Mouse (Mus musculus): ENCODE measurements around the gene Ace3.
"Not testable (repeated sequence)": the region's sequence is repeated elsewhere in the genome, so short reads cannot be mapped to it uniquely, and the experiment has no call there.

Gene Ace3

DNA sequence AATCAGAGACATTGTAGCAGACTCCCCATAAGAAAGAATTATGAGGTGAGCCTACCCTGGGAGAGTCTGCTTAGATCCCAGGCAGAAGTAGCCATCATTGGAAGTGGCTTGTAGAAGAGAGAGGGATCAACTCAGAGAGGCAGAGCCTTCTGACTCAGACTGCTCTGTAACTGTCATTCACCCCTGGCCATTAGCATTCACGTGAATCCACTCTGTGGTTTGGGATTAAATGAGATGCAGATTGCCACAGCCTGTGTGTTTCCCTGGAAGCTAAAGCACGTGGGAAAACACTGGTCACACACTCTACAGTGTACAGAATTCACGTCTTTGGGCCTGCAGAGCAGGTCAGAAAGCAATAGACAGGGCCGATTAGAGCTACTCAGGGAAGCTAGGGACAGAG lies 10.0 kb upstream of the Ace3 start:
- no peak for DNase-seq

DNA sequence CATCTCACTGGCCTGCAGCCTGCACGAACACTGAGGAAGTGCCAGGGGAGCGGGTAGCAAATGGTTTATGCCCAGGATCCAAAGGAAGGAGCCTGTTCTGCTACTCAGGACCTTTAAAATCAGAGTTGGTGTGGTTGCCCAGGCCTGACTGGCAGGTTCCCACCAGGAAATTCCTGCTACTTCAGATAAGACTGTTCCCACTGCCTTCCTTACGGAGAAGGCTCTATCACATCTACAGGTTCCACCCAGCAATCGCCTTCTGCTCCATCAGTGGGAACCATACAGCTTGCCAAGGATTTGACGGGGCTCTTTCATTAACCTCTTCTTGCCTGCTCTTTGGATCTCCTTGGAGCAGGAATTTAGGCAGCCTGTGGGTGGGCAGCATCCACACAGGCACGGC lies 7.0 kb upstream of the Ace3 start:
- no peak for DNase-seq

GRCm38 (mm10) chr11:105989446-105989845 lies 5.0 kb upstream of the Ace3 start:
- no peak for DNase-seq

GRCm38 (mm10) chr11:105990231-105990630 lies 4.2 kb upstream of the Ace3 start:
- DNase-seq: no peak

DNA sequence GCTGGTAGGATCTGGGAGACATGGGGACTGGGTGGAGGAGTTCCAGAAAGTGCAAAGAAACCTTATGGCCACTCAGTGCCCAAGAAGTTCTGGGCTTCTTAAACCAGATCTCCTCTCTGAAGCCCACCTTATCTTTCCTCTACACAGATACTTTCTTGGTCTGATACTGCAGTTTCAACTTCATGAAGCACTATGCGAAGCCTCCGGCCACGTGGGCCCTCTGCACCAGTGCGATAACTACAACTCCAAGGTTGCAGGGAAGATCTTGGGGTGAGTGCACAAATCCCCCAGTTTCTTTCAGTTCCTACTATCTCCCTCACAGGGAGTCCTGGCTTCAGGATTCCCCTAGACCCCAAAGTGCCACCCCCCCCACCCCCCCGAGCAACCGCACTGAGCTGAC lies 5.6 kb downstream of the Ace3 start:
- no peak for DNase-seq

- DNase-seq: peak; percentile 36
These were observed 7.2 kb downstream of the Ace3 start for GRCm38 (mm10) chr11:106001718-106002117.

GRCm38 (mm10) chr11:106004576-106004975 lies 10.1 kb downstream of the Ace3 start:
- DNase-seq: peak; percentile 49

DNA sequence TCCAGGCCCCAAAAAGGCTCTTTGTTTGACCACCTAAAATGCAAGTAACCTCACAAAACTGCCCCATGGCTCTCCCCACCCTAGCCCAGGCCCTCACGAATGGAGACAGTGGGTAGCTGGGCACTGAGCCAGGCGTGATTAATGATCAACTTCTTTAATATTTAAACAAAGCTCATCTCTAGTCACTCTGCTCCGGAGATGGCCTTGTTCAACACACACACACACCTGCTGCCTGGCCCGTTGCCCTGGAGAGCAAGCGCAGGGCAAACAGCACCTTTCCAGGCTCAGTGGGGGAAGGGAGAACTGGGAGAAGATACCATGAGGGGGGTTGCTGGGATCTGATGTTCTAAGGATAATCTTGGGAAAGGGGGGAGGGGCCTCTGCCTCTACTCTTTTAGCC lies 11.5 kb downstream of the Ace3 start:
- DNase-seq: peak; percentile 83

DNA sequence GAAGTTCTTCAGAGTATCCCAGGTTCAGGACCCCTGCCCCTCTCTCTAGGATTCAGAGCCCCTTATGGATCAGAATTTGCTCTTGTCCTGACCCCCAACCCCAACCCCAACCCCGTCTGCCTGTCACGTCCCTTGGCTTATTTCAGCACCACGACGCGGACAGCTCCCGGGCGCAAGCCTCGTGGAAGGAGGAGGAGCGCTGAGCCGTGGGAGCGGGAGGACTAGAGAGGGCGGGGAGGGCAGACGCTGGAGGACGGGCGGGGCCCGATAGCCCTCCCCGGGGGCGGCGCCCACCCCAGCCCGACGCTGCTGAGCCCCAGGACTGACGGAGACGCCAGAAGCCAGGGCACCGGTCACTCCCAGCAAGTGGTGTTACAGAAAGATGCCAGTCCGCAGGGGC lies 13.3 kb downstream of the Ace3 start, which contains the start of gene Kcnh6:
Kcnh6 (plus strand) TSS at position 304 of the 400 bp plus-strand sequence.
- DNase-seq: peak; percentile 90

DNA sequence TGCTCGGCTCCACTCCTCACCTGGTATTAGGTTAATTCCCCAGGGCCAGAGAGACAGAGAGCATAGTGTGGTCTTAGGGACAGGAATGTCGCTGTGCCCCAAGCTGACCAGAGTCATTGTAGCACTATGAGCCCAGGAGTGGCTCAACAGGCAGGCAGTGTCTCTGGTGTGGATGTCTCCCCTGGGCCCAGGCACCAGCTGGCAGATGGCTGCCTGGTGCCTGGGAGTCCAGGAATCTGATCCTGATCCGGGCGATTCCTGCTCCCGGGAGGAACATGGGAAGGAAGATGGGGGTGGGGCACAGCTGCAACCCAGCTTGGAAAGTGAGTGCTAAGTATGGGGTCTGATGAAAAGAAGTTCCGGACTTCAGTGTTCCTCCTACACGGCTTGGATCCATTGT lies 18.2 kb downstream of the Ace3 start:
- no peak for DNase-seq

DNA sequence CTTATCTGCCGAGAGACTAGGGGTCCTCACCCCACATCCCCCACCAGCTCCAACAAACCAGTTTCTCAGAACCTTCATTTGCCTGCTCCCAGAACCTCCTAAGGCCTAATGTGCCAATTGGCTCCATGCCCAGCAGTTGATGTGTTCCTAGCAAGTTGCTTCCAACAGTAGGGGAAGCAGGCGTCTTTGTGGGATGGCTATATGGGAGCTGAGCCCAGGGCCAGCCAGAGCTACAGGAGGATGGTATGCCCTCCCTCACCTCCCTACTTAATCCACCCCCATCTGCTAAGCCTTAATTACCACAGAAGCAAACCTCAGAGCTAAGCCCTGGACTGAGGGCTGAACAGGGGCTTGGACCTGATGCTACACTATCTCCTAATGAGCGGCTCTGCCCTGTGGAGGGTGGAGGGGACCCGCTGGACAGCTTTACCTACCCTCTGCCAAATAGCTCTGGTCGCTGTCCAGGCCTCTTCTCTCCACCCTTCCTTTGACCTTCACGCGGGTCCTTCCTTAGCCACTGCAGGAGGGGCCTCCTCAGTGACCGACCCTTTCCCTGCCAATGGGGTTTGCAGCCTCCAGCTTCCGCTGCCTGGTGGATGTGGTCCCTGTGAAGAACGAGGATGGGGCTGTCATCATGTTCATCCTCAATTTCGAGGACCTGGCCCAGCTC lies 19.2 kb downstream of the Ace3 start:
- DNase-seq: peak; percentile 68

- DNase-seq: no peak
These were observed 22.0 kb downstream of the Ace3 start for GRCm38 (mm10) chr11:106016440-106016839.

DNA sequence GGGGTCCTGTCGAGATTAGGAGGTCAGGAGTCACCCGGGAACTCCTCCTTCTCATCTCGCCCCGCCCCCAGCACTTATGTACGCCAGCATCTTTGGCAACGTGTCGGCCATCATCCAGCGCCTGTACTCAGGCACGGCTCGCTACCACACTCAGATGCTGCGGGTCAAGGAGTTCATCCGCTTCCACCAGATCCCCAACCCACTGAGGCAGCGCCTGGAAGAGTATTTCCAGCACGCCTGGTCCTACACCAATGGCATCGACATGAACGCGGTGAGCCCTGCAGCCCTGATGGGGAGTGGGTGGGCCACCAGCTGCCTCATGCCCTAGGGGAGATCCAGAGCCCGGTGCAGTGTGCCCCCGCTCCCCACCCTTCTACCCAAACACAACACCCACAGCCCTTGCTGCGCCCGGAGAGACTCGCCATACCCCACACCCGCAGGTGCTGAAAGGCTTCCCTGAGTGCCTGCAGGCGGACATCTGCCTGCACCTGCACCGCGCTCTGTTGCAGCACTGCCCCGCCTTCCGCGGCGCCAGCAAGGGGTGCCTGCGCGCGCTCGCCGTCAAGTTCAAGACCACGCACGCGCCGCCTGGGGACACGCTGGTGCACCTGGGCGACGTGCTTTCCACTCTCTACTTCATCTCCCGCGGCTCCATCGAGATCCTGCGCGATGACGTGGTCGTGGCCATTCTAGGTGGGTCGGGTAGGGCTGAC lies 25.7 kb downstream of the Ace3 start:
- DNase-seq: peak; percentile 23

DNA sequence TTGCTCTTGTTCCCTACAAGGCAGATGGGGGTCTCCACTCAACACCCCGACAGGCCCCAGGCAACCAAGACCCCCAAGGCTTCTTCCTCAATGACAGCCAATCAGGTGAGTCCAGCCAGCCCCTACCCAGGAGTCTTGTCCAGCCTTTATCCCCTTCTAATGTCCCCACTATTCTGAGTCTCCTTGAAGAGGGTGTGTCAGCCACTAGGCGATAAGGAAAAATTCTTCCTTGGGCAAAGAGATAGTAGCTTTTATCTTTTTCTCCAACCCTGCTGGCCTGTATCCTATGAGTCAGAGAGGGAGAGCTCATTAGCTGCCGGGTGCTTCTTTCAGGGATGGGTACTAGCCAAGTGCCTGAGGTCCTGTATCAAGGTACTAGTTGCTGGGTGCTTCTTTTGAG lies 31.3 kb downstream of the Ace3 start:
- DNase-seq: no peak

DNA sequence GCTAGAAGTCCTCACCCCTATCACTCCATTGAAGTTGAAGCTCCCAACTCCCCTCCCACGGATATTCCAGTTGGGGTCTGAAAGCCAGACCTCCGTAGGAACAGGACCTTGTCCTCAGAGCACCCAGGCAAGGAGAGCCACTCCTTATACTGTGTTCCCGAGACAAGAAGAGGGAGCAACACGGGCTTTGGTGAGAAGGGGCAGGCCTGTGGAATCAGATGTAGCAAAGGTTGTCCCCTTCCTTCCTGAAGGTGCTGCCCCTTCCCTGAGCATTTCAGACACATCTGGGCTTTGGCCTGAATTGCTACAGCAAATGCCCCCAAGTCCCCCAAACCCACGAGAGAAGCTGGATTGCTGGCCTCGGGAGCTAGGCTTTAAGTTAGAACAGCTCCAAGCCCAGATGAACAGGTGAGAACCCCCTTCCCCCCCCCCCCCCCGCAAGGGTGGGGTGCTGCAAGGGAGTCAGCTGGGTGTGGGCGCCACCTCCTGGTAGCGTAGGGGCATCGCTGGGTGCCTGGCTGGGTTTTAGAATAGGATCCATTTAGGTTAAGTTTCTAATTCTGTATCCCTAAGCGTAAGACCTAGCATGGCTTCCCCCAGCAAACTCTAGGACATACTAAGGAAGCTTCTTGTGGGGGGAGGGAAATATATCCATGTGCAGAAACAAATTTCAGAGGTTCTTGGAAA lies 32.1 kb downstream of the Ace3 start:
- DNase-seq: peak; percentile 77

DNA sequence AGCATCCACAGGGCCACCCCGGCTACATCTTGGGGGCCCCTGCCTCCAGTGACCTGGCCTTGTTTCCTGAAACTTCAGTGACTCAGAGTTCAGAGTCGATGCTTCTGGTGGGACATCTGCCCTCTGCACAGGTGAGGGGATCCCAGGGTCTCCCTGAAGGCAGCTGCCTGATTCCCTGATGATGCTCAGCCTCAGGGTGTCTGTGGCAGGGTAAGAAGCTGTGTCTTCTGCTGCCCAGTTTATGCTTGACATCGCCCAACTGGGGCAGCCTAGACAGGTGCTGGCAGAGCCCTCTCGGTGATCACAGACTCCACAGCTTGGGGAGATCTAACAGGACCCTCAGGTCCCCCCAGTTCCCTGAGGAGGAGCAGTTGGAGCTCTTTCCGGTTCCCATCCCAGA lies 33.1 kb downstream of the Ace3 start:
- no peak for DNase-seq

- DNase-seq: not testable (repeated sequence)
These were observed 37.6 kb downstream of the Ace3 start for GRCm38 (mm10) chr11:106032074-106032473.

DNA sequence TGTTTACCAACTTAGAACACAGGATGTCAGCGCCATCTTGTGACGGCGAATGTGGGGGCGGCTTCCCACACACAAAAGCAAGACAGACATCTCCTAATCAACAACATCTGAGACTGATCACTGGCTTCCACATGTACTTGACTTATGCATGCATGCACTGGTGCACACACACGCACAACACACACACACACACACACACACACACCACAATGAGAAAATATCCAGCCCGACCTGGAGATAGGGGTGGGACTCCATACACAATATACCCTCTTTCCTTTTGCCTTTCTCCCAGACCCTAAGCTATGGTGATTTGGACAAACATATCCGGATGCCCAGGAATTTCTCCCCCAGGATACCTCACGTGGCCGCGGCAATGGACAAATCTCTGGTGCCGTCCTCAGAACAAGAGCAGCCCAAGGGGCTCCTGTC lies 39.0 kb downstream of the Ace3 start:
- DNase-seq: peak; percentile 53

- DNase-seq: no peak
These were observed 40.5 kb downstream of the Ace3 start for GRCm38 (mm10) chr11:106034986-106035385.

- DNase-seq: peak; percentile 97
These were observed 42.3 kb downstream of the Ace3 start, which contains the start of gene Dcaf7 for GRCm38 (mm10) chr11:106036548-106037417. Gene Dcaf7, plus strand, starts transcription at chr11:106036872.

DNA sequence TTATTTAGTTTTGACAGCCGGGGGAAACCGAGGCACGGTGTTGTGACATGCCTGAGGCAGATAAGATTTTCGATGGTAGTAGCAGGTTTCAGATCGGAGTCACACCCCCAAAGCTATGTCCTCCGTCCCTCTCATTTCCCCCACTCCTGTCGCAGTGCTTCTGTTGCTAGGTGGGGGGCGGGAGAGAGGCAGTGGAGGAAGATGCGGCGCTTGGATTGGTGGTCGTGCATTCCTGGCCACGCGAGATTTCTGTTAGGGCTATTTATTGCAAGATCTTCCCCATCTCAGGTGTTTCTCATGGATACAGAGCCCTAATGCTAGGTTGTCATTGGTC lies 42.9 kb downstream of the Ace3 start:
- DNase-seq: peak; percentile 60

DNA sequence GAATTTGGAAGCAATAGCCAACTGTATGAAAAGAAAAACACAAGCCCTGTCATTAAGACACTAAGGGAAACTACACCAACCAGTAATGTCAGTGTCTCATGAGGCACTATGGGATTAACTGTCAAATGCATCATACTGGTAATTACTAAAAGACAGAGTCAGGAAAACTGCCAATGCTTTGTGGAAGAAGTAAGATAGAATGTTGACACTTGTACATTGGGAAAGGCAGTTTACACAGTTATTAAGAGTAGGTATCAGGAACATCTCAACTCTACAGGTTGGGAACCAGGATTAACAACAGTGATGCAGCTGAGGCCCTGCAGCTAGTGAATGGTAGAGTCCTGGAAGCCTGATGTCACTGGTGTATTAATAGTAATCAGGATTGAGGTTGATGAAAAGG lies 49.9 kb downstream of the Ace3 start:
- DNase-seq: no peak

DNA sequence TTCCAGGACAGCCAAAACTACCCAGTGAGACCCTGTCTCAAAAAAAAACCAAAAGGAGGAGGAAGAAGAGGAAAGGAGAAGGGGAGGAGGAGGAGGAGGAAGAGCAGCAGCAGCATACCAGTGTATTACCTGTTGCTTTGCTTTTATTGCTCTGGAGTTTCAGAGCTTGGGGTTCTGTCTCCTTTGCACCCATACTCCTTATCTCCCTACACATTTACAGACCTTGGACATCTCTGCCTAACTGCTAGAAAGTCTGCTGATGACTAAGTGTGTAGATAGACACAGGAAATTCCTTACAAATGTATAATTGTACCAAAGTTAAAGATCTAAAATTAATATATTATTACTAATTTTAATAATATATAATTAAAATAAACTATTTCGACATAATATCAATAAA lies 50.8 kb downstream of the Ace3 start:
- DNase-seq: no peak

Measured in kidney, postnatal 10 days (tissue).